Mouse (Mus musculus): Measurements from ENCODE around the gene Lancl3. TPM values are rescaled to one million over a fixed set of nuclear protein-coding genes. Genes with fewer than 3 reads are reported as not detected.

Lancl3 gene
- polyA plus RNA-seq, 1 experiment from 2014 or later: 2.9 TPM

Other genes starting within 250 kb of the Lancl3 start
- gene Fthl17b, start 236.9 kb upstream of the Lancl3 start, polyA plus RNA-seq (2014; fragmentation: Nextera tagmentation; extraction: Ambion mirVana): not detected in 2 replicates
- gene Fthl17c, start 223.3 kb upstream of the Lancl3 start, polyA plus RNA-seq (2014; fragmentation: Nextera tagmentation; extraction: Ambion mirVana): not detected in 2 replicates
- not detected in 2 replicates for gene Fthl17d, start 213.1 kb upstream of the Lancl3 start, polyA plus RNA-seq (2014; fragmentation: Nextera tagmentation; extraction: Ambion mirVana)
- gene Fthl17e, start 166.4 kb upstream of the Lancl3 start, polyA plus RNA-seq (2014; fragmentation: Nextera tagmentation; extraction: Ambion mirVana): not detected in 2 replicates
- not detected in 2 replicates for gene Fthl17f, start 136.9 kb upstream of the Lancl3 start, polyA plus RNA-seq (2014; fragmentation: Nextera tagmentation; extraction: Ambion mirVana)
- not detected in 2 replicates for gene 4930402K13Rik, start 95.3 kb upstream of the Lancl3 start, polyA plus RNA-seq (2014; fragmentation: Nextera tagmentation; extraction: Ambion mirVana)
- not detected in 2 replicates for gene Gm14862, start 57.0 kb downstream of the Lancl3 start, polyA plus RNA-seq (2014; fragmentation: Nextera tagmentation; extraction: Ambion mirVana)
- 1.7 and 2.3 TPM in 2 replicates for gene Xk, start 72.9 kb downstream of the Lancl3 start, polyA plus RNA-seq (2014; fragmentation: Nextera tagmentation; extraction: Ambion mirVana)
- not detected in 2 replicates for gene H2al1m, start 83.9 kb downstream of the Lancl3 start, polyA plus RNA-seq (2014; fragmentation: Nextera tagmentation; extraction: Ambion mirVana)
- gene H2al1k, start 150.7 kb downstream of the Lancl3 start, polyA plus RNA-seq (2014; fragmentation: Nextera tagmentation; extraction: Ambion mirVana): not detected in 2 replicates